Mouse (Mus musculus): ENCODE results near the gene Dennd1b.
A peak's percentile ranks its signal among the peaks of the same experiment; 100 is the strongest.

Dennd1b gene

DNA sequence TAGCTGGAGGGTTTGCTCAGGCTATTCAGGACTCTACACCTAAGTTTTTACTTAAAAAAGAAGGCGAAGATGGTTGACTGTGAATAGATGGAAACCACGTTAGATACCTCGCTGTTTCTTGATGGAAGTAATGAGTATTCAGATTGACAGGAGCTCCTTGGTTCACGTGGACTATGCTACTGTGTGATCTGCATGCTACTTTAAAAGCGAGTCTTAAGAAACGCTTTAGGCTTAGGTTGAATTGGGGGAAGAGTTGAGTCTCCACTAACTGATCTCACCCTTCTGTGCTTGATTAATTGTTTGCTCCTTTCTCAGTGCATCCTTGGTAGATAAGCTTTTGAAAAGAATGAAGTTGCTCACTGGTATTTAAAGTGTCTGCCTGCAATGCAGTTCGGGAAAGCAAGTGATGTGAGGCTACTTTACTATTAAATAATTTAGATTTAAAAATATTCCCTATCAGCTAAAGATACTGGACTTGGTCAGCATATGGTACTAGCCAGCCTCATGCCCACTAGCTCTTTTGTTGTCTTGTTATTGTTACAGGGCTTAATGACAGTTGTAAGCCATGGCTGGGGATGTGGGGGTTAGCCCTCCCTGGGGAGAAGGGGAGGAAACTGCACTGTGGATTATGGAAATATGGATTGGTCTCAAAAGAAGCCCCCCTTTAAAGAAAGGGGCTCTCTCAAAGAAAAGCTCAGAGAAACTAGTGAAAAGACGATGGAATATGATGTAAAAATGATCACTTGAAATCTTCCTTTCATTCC is 62.8 kb downstream of the Dennd1b start:
- no peak for DNase-seq

DNA sequence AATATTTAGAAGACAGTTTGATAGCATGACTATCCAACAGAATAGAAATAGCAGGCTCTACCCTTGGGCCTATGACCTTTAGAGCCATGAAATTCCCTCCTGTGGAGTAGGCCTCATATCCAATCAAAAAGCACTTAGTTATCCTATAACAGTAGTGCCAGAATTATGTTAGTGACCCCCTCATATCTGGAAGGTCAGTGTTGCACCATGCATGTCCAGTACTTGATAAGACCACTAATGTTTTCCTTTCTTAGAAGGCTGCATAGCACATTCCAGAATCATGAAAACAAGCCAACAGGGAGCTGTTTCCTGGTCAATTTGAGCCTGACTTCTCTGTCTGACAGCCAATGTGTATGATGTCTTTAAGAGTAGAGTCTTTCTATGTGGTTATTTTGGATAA is 66.3 kb downstream of the Dennd1b start:
- DNase-seq, result no peak

DNA sequence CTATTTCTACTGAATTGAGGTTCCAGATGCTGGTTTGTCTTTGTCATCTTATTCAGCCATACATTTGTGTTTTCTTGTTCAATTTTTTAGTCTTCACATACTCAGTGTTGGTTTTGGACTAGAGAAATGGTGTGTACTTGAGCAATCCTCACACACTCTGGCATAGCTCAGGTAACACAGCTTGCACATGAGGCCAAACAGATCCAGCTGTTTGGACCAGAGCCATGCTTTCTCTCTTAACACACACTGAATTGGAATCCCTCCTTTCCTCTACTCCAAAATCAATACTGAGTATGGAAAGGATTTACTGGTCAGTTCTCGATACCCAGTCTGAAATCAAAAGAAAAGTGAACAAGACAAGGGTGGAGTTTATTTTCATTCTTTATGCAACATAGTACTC is 69.2 kb downstream of the Dennd1b start:
- DNase-seq, result no peak

DNA sequence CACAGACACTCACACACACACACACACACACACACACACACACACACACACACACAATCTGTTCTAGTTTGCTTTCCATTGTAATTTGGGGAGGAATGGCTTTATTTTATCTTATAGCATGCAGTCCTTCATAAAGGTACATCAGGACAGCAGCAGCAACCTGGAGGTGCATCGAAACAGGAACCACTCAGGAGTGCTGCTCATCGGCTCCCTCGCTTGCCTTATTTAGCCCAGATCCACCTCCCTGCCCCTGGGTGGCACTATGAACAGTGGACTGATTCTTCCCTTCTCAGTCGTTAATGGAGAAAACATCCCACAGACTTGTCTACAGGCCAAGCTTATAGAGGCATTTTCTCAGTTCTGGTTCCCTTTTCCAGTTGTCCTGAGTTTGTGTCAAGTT is 71.9 kb downstream of the Dennd1b start:
- no peak for DNase-seq

DNA sequence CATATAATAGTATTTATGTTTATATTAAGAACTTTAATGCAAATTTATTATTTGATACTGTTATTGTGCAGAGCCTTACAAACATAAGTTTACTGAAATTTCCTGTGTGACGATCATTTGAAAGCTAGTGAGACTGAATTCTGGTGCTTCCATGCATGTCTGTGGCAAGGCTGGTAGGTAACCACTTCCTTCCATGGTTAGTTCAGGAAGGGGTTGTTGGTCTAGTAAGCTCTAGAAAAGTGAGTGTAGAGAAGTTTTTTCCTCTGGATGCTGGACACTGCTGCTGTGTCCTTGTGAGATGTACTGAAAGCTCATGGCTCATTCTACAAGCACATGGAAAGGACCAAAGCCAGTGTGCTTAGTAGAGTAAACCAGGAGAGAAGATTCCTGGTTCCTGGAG is 73.1 kb downstream of the Dennd1b start:
- DNase-seq, result no peak

DNA sequence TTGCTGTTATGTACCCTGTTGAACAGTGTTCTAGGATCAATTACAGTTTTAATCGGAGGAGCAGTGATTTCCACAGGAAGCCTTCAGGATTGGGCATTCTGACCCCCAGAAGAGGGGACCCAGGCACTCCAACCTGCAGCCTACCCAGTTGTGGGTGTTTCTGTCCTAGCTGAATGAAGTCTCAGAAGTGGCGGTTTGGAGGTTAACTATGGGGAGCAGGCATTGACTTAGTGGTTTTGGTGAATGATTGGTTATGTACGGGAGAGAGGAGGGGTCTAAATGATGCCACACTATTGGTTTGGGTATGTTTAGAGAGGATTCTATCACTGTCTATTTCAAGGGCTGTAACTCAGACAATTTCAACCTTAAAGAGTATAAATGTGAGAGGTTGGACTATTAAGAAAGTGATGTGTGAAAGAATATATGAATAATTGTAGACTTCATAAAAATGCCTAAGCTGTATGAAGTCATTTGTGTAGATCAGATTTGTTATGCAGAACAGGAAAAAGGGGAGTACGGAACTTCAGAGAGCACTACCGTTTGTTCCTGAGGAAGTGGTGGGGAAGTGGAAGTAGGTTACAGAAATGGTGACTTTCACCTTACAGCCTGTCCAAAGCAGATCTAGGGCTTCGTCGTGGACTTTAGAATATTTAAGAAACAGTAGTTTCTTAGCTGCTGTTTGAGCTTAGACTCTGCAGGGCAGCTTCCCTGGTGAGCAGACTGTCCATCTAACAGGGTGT is 73.7 kb downstream of the Dennd1b start:
- DNase-seq, result no peak

DNA sequence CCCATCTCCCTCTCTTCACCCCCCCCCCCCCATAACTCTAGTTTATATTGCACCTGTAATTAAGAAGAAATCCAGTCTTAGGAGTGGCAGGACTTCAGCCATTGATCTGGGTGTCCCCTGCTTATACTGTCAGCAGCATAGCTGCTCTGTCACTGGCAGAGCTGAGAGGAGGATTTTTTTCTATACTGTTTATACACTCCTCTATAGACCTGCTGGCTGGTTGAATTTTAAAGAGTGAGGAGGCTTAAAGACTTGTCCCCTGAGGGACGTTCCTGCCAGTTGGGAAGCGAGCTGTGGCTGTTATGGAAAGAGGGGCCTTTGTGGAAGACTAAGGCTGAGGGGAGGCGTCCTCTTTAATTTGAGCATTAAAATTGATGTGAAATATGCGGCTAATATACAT is 74.8 kb downstream of the Dennd1b start:
- DNase-seq, result no peak

DNA sequence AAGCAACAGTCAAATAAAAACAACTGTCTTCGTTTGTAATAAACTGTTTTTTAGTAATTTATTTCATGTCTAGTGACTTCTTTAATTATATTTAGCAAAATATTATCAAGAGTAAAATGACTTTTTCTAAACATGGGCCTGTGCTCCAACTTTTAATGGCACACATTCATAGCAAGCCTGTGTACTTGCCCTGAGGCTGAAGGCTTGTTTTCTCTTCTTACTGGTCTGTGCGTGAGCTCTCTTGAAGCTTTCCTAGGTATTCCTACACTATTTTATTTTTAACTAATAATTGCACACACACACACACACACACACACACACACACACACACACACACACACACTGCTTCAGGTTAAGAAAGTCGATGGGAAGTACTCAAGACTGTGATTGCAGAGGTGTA is 75.4 kb downstream of the Dennd1b start:
- DNase-seq, result no peak

DNA sequence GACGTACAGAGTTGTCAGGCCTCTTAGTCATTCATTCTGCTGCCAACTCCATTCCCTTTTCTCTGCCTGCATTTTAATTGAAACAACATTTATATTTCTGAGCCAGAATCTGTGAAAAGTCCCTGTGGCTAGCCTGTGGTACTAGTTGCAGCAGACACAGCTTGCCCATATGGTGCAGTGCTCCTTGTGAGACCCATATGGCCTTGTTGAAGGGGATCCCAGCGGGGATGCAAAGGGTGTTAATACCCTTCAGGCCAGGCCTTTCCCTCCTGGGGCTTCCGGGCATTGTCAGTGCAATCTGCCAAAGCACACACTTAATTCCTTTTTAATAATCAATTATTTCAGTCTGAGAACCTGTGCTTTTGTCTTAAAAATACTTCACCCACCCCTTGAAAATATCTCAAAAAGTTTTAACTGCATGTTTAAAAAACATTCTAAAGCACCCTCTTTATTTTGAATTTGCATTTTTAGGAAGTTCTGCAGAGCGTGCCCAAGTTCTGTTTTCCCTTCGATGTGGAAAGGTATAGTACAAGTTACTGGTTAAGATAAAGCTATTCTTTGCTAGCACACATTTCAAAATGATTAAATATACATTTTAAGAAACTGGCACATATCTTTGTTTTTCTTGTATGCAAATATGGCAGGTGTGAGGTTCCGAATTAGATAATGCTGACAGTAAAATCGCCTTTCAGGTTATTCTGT is 76.4 kb downstream of the Dennd1b start:
- DNase-seq, result peak; percentile 54

DNA sequence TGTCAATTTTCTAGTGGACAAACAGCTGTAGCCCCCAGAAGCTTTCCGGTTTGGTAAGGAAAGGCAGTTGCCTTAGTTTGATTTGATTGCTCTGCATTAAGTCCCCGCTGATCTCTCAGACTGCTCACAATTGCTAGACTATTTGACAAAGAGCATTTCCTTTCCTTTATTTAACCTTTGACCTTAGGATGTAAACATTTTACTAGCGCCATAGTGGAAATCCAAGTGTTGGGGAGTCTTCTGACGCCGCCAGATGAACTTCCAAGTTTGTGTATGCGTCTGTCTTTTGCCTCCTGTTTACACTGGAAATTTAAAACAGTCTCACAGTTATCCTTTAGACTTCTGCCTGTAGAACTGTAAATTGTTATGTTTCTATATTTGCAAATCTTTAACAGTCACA is 85.8 kb downstream of the Dennd1b start:
- DNase-seq, result no peak

DNA sequence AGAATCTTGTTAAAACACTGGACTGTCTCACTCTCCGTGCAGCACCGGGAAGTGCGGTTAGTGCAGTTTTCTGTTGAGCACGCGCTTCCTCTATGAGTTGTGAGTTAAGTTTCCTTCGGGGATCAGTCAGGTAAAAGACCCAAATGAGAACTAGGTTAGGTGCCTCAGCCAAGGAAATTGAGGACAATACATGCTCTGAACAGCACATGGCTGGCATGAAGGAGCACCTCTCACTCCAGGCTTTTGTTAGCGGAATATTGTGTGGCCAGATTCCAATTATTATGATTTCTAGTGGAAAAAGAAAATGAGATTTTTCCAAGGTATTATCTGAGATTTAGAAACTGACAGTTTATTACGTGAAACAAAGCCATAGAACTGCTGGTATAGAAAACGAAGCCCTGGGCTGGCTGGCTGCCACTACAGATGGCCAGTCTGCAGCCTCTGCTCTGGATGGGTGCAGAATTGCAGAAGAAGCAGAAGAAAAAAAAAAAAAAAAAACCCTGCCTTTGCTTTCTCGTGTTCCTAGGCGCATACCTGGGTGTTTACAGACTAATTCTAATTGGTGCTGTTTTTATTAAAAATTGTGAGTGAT is 86.7 kb downstream of the Dennd1b start:
- DNase-seq, result peak; percentile 53

DNA sequence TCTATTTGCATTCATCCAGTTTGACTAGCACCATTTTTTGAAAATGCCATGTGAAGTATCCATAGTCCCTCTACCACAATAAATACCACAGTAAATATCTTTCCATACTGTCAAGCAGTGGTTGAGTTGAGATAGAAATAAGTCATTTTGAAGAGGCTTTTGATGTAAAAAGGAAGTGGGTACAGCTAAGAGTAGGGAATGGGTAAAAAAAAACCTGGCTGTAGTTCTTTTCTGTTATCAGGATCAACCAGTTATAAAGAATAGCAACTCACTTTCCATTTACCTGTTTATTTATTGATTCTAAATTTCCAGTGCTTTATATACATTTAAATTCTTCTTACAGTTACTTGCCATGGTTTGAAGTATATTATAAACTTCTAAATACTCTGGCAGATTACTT is 89.8 kb downstream of the Dennd1b start:
- DNase-seq, result no peak

DNA sequence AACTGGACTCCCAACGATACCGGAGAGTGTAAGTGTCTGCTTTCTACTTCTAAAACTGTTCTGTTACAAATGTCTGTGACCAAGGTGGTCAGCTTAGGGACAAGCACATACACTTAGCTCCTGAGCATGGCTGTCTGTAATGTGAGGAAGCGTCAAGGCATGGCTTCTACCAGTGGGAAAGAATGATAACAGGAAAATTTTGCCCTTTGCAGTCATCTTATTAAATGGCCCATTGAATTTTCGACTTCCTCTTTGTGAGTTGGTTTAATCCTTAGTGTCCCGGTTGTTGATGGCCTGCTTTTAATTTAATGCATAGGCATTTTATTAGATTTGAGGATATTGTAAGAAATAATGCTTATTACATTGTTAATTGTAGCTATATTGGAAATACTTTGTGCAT is 97.1 kb downstream of the Dennd1b start:
- DNase-seq, result no peak

DNA sequence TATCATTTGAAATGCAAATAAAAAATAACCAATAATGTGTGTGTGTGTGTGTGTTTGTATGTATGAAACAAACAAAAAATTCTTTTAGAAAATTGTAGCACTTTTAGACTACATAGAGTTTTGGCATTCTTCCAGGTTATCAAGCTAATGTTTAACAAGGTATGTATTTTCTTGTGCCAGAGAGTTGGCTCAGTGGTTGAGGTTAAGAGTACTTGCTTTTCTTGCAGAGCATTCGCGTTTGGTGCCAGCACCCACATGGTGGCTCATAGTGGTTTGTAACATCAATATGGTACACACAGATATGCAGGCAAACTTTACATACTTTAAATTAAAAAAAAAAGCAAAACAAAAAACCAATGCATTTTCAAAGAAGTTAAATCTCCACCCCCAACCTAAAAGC is 101.5 kb downstream of the Dennd1b start:
- DNase-seq, result no peak

DNA sequence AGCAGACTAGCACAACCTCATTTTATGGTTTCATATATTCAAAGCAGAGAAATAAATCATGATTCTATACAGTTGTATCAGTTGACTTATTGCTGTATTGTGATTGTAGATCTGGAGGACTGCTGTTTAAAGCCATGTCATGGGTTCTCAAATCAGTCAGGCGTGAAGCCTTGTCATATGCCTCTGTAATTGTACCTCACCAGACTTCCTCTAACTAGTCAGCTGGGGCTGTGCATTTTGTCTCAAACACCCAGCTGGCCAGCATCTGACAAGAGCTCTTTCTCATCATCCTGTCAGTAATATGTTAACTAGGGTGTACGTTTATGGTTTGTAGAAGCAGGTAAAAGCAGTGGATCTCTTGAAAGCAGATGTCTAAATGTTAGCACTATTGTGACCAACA is 104.0 kb downstream of the Dennd1b start:
- DNase-seq, result no peak

DNA sequence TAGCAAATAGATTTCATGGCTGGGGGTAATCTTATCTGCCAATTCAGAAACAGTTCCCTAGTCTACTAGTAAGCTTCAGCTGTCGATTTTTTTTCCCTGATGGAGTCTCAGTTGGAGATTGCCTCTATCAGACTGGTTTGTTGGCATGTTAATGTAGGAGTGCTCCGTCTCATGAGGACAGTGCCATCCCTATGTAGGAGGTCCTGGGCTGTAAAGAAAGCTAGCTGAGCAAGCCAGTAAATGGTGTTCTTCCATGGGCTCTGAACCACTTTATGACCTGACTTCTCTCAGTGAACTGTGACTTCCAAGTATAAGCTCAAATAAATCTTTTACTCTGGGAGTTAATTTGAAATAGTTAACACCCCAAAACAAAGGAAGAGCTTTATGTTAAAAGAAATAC is 107.8 kb downstream of the Dennd1b start:
- no peak for DNase-seq

DNA sequence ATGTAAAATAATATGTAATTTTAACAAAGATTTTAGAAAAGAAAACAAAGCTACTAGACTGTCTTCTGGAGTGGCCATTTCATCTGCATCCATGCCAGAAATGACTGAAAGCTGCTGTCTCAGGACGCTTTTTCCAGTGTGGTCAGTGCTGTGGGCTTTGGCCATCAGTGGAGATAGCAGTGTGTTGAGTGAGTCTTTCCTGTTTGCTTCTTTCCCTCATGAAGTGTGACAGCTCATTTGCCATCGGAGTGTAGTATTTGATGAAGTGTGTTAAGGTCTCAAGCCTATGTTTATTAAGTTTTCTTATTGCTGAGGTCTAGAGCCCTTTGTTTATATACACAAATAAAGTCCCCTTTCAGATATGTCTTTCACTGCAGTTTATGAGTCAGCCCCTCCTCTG is 112.4 kb downstream of the Dennd1b start:
- no peak for DNase-seq

DNA sequence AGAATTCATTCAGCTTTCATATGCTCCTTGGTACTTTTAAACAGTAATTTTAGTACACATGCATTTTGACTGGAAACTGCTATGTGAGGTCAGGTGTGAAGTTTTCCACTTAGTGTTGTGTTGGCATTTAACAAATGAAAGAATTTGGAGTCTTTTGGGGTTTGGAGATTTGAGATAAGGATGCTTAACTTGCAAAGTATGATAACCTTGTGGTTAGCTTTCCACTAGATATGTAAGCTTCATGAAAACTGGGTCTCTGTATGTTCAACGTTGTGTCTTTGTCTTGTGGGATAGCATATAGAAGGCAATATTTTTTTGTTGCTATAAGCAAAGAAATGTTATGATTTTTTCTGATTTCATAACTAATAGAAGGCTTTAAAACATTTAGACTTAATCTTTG is 114.8 kb downstream of the Dennd1b start:
- no peak for DNase-seq

DNA sequence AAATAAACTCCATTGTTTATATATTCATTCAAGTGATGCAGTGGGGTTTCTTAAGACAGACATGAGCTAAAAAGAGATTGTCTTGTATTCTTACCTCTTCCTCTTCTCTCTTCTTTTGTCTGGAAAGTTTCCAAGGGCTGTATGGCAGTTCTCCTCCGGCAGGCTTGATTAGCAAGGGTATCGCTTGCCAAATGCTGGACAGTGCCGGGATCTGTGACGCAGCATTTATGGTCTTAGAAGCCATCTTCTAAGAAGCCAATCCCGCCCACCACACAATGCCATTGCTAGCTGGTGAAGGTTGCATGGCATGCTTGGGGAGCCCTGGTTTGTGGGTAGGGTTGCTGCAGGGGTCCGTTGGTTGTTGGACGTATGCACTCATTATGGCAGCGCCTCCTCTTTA is 115.8 kb downstream of the Dennd1b start:
- no peak for DNase-seq

DNA sequence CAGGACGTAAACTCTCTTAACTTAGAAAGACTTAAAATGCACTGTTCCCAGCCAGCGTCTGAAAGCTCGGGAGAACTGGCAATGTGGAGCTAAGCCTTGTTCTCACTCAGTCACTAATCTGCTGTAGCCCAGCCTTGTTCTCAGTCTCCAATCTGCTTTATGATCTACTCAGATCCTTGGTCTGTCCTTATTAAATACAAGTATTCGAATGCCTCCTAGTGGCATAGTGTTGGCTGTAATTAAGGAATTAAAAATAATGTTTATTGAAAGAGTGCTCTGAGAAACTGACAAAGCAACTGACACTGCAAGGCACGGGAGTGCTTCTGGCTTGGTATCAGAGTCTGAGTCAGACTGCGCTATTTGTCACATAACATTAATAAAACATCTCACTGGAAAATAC is 116.3 kb downstream of the Dennd1b start:
- DNase-seq, result no peak

DNA sequence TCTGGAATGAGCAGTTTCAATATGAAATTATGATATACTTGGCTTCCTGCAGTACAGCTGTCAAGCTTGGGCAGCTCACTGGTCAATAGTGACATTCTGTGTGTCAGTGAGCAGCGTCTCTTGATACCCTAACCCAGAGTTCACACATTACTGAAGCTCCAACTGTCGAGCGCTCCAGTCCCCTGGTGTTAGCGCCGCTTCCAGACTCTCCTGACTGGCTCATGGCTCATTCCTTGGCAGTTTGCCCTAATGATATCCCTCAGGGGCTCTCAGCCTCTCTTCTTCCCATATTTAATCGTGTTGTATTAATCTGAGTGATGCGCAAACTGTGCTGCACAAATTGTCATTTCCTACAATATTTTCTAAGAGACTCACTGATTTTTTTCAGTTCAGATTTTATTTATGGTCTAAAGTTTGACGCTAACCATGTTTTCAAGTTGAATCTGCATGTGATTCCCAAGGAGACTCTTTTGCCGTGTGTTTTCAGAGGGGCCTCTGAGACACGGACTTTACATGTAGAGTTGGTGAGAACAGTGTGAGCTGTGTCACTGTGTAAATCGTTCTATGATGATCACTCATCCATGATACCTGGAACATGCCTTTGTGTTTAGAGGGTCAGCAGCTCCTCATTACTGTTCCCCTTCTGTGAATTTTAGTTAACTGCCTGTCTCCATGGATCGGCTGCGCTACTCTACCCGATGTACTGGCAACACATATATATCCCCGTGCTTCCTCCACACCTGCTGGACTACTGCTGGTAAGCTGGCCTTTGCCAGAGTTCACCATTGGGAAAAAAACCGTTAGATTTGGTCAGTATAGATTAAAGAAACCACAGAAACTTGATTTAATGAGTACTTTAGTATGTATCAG is 117.5 kb downstream of the Dennd1b start:
- peak; percentile 18 for DNase-seq

DNA sequence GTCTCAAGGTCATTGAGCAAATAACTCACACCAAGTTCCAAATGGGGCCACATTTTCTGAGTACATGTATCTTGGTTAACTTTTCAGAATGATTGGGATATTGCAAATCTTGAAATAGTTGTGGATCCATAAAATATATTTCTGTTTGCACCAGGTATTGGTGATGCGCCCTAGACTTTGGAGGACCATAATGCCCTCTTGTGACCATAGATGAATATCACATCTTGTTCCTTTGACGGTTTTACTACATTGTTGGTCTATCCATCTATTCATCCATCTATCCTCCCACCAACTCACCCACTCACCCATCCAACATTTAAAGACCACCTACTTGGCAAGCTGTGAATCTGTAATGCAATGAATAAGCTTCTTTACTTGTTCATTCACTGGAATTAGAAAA is 120.1 kb downstream of the Dennd1b start:
- DNase-seq, result no peak

DNA sequence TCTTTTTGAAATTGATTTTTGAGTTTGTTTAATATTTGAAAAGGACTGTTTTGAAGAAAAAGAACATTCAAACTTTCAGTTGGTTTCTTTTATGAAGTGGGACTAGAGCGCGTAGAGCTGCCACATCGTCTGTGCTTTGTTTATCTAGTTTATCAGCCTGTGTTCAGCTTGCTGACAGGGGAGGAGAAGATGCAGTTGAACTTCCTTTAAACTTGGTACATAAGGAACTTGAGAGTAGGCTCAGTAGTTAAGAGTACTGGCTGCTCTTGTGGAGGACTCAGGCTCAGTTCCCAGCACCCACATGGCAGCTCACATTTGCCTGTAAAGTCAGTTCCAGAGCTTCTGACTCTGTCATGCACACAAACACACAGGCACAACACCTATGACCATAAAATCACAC is 124.3 kb downstream of the Dennd1b start:
- no peak for DNase-seq
